Mouse (Mus musculus) erythroblast, embryonic 14.5 days (primary cell): Measurements from ENCODE around the gene 1810046K07Rik. TPM values are rescaled to one million over a fixed set of nuclear protein-coding genes. Genes with fewer than 3 reads are reported as not detected.

Source experiments
- H3K27me3 ChIP-seq: 2 replicates; pipeline ENCODE4 v1.6.1; 2012; ENCODE audit warnings: inconsistent platforms; ENCODE audit not compliant: control insufficient read depth
- H3K36me3 ChIP-seq: 2 replicates; pipeline ENCODE4 v1.6.1; 2012; ENCODE audit warnings: mild to moderate bottlenecking, inconsistent platforms; ENCODE audit not compliant: control insufficient read depth
- H3K4me1 ChIP-seq: 2 replicates; pipeline ENCODE4 v1.6.1; 2012; ENCODE audit warnings: inconsistent platforms; ENCODE audit not compliant: control insufficient read depth
- H3K4me3 ChIP-seq: replicated peaks from 2 replicates; pipeline ENCODE3; 2012; ENCODE audit warnings: moderate library complexity, mild to moderate bottlenecking, inconsistent platforms
- H3K9me3 ChIP-seq: 2 replicates; pipeline ENCODE4 v1.6.1; 2012; ENCODE audit warnings: low read length, inconsistent platforms, mixed read lengths; ENCODE audit not compliant: control insufficient read depth
- GATA1 ChIP-seq: IDR thresholded peaks from 2 replicates; pipeline ENCODE4 v1.6.1; 2012; ENCODE audit warnings: low read length, inconsistent platforms, mixed read lengths
- TAL1 ChIP-seq: IDR thresholded peaks from 3 replicates; pipeline ENCODE4 v1.6.1; 2012; ENCODE audit warnings: low read length, inconsistent platforms, mixed read lengths
- polyA plus RNA-seq: library from polyadenylated mRNA; stranded (reverse); fragments of >175 nt; gene quantifications from 2 replicates; pipeline ENCODE4 v1.2.3, GENCODE M21; 2012

The 1810046K07Rik gene
- 0.05 and 0.08 TPM in 2 replicates for polyA plus RNA-seq

- TF ChIP-seq GATA1 (no peak), TAL1 (no peak)
- Histone ChIP-seq H3K36me3 (no peaks in the 10 kb centered on the region), H3K4me1 (no peaks in the 10 kb centered on the region), H3K4me3 (no peak within 1 kb of the TSS), H3K9me3 (no peaks in the 10 kb centered on the region), H3K27me3 (no peaks in the 10 kb centered on the region)
Measured at GRCm38 (mm10) chr9:51328731-51329130, at the start of gene 1810046K07Rik. Gene 1810046K07Rik (minus strand): TSS chr9:51328917.

GRCm38 (mm10) chr9:51369560-51369959 is 40.8 kb upstream of the 1810046K07Rik start:
- no peaks in the 10 kb centered on the region for H3K4me1 ChIP-seq
- H3K27me3 ChIP-seq, result no peaks in the 10 kb centered on the region
- H3K36me3 ChIP-seq, result no peaks in the 10 kb centered on the region
- H3K4me3 ChIP-seq, result no peak overlapping the region
- no peak for TF ChIP-seq GATA1
- no peak for TF ChIP-seq TAL1
- H3K9me3 ChIP-seq, result no peaks in the 10 kb centered on the region

GRCm38 (mm10) chr9:51367124-51367523 is 38.4 kb upstream of the 1810046K07Rik start:
- no peaks in the 10 kb centered on the region for H3K27me3 ChIP-seq
- TF ChIP-seq TAL1, result no peak
- no peak for TF ChIP-seq GATA1
- H3K36me3 ChIP-seq, result no peaks in the 10 kb centered on the region
- H3K4me1 ChIP-seq, result no peaks in the 10 kb centered on the region
- H3K4me3 ChIP-seq, result no peak overlapping the region
- H3K9me3 ChIP-seq, result no peaks in the 10 kb centered on the region

- TF ChIP-seq GATA1 (no peak), TAL1 (no peak)
- Histone ChIP-seq H3K27me3 (no peaks in the 10 kb centered on the region), H3K9me3 (no peaks in the 10 kb centered on the region), H3K36me3 (no peaks in the 10 kb centered on the region), H3K4me3 (no peak overlapping the region), H3K4me1 (no peaks in the 10 kb centered on the region)
Measured at GRCm38 (mm10) chr9:51364059-51364458, 35.3 kb upstream of the 1810046K07Rik start.

GRCm38 (mm10) chr9:51353511-51353910 is 24.8 kb upstream of the 1810046K07Rik start:
- Histone ChIP-seq H3K36me3 (no peaks in the 10 kb centered on the region), H3K27me3 (no peaks in the 10 kb centered on the region), H3K4me3 (no peak overlapping the region), H3K4me1 (no peaks in the 10 kb centered on the region), H3K9me3 (no peaks in the 10 kb centered on the region)
- TF ChIP-seq GATA1, result no peak

GRCm38 (mm10) chr9:51352896-51353295 is 24.2 kb upstream of the 1810046K07Rik start:
- TF ChIP-seq TAL1 (no peak), GATA1 (no peak)
- Histone ChIP-seq H3K9me3 (no peaks in the 10 kb centered on the region), H3K27me3 (no peaks in the 10 kb centered on the region)

GRCm38 (mm10) chr9:51349422-51349821 is 20.7 kb upstream of the 1810046K07Rik start:
- Histone ChIP-seq H3K36me3 (no peaks in the 10 kb centered on the region), H3K4me3 (no peak overlapping the region), H3K4me1 (no peaks in the 10 kb centered on the region), H3K9me3 (no peaks in the 10 kb centered on the region), H3K27me3 (no peaks in the 10 kb centered on the region)
- TF ChIP-seq GATA1, result no peak
- TF ChIP-seq TAL1, result no peak

More at GRCm38 (mm10) chr9:51352896-51353295, 24.2 kb upstream of the 1810046K07Rik start:
- no peaks in the 10 kb centered on the region for H3K4me1 ChIP-seq
- no peak overlapping the region for H3K4me3 ChIP-seq
- H3K36me3 ChIP-seq, result no peaks in the 10 kb centered on the region

GRCm38 (mm10) chr9:51345768-51346167 is 17.1 kb upstream of the 1810046K07Rik start:
- no peak for TF ChIP-seq GATA1
- no peak for TF ChIP-seq TAL1
- Histone ChIP-seq H3K4me3 (no peak overlapping the region), H3K9me3 (no peaks in the 10 kb centered on the region), H3K36me3 (no peaks in the 10 kb centered on the region), H3K4me1 (no peaks in the 10 kb centered on the region), H3K27me3 (no peaks in the 10 kb centered on the region)

- TF ChIP-seq TAL1 (no peak), GATA1 (no peak)
- no peaks in the 10 kb centered on the region for H3K9me3 ChIP-seq
- no peaks in the 10 kb centered on the region for H3K36me3 ChIP-seq
- H3K27me3 ChIP-seq, result no peaks in the 10 kb centered on the region
- H3K4me3 ChIP-seq, result no peak overlapping the region
- no peaks in the 10 kb centered on the region for H3K4me1 ChIP-seq
Measured at GRCm38 (mm10) chr9:51335294-51336010, 6.7 kb upstream of the 1810046K07Rik start.
